Mouse (Mus musculus): ENCODE data around the gene Mageh1.
"Not testable (repeated sequence)": the region's sequence is repeated elsewhere in the genome, so short reads cannot be mapped to it uniquely, and the experiment has no call there.

The Mageh1 gene

DNA sequence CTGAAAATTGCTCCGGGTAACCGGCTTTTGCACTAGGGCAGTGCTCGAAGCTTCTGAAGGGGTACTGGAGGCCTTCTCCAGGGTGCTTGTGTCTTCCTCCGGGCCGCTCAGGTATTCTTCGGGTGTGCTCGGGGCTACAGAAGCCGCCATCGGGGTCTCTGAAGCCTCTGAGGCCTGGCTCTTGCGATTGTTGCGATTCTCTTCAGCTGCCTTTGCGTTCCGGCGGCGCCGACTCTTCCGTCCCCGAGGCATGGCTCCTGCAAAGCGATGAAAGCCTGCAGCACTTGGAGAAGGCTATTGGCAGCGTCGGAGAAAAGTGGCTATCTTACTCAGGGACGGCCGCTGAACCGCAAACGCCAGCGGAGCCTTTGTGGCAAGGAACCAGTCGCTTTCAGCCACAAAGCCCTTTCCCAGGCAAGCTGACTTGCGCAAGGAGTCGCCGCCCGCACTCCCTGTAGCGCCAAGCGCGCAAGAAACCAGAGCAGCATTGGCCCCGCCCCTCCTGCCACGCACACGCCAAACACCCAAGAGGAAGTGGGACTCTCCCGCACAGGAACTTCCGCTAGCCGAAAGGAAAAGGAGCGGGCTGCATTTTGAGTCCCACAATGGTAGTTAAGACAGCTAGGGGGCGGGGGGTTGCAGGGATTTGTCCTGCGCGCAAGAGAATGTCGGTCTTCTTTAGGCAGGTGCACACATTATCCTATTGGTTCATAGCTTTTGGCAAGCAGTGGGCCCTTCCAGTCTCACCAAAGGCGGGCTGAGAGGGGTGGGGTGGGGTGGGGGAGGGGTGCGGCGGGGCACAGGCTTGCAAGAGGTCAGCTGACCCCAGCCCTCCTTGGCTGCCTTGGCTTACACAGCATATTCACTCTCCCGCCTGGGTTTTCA is at the start of gene Mageh1:
Gene Mageh1 (minus strand): TSS at position 489 of the 885 bp plus-strand sequence.
- DNase-seq (ENCODE audit: low read depth, low spot score): peak; percentile 60

DNA sequence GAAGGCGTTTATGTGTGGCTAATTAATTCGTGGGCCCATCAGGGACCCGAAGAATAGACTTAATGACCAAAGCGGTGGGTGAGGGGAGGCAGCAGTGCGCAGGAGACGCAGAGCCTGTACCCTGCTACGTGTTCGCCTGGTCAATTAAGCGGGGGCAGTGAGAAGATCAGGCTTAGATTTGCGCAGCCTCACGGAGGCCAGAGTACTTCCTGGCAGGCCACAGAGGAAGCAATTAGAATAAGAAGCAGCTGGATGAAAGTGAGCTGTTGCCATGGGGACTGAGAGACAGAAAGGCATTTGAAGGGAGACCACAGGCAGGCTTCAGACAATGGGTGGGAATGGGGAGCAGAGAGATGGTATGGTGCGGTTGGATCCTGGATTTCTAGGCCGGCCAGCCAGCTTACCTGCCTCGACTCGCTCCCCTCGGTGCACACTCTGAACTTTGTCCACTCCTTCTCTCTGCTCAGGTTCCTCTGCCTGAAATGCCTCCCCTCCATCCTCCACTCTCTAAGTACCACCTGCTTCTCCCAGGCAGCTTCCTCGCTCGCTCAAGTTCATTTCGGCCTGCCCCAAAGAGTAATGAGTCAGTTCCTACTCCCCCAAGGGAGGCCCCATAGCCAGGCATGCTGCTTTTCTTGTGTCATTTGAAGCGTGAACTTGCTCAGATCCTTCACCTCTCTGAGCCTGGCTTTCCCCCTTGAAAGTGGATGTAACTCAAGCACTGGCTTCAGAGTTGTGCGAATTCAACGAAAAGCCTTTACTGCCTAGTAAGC is 783 bp upstream of the Mageh1 start:
- not testable (repeated sequence) for DNase-seq (ENCODE audit: low read depth, low spot score)

DNA sequence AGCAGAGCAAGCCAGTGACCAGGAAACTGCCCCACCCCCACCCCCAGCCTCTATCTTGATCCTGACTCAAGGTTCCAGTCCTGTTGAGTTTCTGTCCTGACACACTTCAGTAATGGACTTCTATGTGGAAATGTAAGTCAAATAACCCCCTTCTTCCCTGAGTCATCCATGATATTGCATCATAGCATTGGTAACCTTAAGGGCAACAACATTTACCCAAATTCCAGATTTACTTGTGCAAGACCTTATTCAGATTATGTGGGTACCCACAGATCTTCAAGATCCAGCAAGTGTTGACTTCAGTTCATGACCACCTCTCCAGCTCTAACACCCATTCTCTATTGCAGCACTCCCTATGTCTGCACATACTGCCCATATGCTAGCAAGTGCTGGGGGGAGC is 5.8 kb downstream of the Mageh1 start:
- not testable (repeated sequence) for DNase-seq (ENCODE audit: low read depth, low spot score)

DNA sequence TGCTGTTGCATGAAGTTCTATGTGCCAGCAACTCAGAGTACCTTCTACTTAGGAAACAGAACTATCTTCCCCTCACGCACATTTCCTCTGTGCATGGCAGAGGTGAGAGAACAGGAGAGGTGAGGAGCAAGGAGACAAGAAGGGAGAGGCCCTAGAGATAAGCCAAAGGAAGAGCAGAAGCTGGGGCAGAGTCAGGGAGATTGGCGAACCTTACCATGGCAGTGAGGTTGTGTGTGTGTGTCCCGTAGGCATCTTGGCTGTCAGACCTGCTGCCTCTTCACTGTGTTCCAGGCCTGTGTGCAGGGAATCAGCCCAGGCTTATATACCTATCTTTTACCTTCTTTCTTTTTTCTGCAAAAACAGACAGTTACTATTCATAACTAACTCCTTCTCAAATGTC is 11.7 kb downstream of the Mageh1 start:
- DNase-seq (ENCODE audit: low read depth, low spot score): not testable (repeated sequence)

DNA sequence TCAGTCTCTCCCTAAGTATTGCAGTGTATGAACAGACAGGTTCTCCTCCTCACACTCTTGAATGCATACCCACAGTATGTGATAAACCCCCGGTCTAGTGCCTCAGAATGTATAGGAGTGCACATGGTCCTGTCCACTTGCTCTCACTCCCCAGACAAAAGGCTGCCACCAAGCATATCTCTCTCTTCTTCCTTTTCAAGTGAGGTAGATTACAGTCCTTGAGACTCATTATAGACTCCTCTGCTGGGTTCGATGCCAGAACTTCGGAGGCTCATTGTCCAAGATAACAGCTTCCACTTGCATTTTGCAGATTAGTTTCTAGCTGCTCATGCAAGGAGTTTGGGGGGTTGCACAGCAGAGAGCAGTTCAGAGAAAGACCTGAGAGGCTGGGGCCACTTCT is 12.1 kb downstream of the Mageh1 start:
- not testable (repeated sequence) for DNase-seq (ENCODE audit: low read depth, low spot score)

DNA sequence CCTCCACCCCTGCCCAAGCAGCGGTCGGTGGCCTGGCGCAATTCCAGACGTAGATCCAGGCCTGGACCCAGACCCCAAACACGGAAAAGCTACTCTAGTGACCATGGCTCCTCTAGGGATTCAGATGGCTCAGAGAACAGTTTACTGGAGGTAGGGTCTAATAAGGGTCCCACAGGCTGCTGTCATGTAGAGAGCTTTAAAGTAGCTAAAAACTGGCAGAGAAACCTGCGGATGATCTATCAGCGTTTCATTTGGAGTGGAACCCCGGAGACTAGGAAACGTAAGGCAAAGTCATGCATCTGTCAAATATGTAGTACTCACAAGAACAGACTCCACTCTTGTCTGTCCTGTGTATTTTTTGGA is 29.7 kb downstream of the Mageh1 start:
- no peak for DNase-seq (ENCODE audit: low read depth, low spot score)

DNA sequence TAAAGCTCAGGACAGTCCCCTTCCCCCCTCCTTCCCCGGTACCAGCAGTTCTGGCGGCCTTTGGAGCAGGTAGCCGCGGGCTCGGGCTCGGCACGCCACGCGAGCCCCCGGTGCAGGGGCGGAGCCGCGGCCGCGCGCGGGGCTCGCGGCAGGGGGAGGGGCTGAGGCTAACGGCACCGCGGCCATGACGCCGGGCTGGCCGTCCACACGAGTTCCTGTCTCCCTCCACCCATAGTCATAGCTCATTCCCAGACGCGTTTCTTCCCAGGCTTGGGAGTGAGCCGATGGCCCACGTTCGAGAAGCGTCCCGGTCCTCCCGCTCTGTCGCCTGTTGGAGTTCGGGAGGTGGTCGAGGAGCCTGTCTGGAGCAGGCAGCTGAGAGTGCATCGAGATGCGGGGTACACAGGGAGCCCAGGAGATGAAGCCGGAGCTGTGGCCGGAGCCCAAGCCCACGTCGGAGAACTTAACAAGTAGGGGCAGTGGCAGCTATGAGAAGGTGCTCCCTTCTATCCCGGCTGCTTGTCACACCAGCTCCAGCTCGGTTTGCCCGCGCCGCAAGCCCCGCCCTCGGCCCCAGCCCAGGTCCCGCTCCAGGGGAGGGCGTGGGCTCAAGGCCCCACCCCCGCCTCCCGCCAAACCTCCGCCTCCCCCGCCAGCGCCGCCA is 30.2 kb downstream of the Mageh1 start:
- DNase-seq (ENCODE audit: low read depth, low spot score): peak; percentile 31

DNA sequence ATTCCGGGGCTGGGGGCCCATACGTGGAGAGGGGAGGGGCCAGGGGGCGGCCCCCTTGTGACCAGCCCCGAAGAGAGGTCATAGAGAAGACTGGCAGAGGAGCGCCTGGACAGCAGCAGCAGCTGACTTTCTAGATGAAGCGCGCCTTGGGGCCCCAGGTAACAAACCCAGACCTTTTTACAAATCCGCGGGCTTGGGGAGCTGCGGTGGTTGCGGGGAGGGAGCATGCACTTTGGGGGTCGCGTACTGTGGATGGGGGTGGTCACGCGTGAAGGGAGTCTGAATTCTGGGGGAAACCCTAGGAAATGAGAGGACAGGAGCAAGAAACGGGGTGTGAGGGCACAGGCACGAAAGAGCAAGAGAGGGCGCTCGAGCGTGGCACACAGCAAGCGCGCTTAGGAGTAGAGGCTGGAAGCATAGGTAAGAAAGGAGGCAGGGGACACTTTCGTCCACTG is 31.0 kb downstream of the Mageh1 start, which contains the start of gene Usp51:
Gene Usp51 (plus strand): TSS at position 83 of the 455 bp plus-strand sequence.
- DNase-seq (ENCODE audit: low read depth, low spot score): peak; percentile 17

DNA sequence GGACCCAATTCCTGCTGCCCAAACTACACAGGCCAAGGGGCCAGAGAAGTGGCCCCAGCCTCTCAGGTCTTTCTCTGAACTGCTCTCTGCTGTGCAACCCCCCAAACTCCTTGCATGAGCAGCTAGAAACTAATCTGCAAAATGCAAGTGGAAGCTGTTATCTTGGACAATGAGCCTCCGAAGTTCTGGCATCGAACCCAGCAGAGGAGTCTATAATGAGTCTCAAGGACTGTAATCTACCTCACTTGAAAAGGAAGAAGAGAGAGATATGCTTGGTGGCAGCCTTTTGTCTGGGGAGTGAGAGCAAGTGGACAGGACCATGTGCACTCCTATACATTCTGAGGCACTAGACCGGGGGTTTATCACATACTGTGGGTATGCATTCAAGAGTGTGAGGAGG is 41.3 kb downstream of the Mageh1 start:
- not testable (repeated sequence) for DNase-seq (ENCODE audit: low read depth, low spot score)

DNA sequence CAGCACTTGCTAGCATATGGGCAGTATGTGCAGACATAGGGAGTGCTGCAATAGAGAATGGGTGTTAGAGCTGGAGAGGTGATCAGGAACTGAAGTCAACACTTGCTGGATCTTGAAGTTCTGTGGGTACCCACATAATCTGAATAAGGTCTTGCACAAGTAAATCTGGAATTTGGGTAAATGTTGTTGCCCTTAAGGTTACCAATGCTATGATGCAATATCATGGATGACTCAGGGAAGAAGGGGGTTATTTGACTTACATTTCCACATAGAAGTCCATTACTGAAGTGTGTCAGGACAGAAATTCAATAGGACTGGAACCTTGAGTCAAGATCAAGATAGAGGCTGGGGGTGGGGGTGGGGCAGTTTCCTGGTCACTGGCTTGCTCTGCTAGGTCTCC is 47.5 kb downstream of the Mageh1 start:
- DNase-seq (ENCODE audit: low read depth, low spot score): not testable (repeated sequence)
